Mouse (Mus musculus) limb, embryonic 13.5 days (tissue): ENCODE results near the gene Per2. TPM values are rescaled to one million over a fixed set of nuclear protein-coding genes. Genes with fewer than 3 reads are reported as not detected.

Experiments used
- ATAC-seq: fragments of 200-750 bp; cut with Nextera tagmentation; 2 replicates; pipeline ENCODE4 v1.8.0; 2017; ENCODE audit warnings: low read depth, moderate number of reproducible peaks, moderate TSS enrichment; ENCODE audit not compliant: low FRiP score
- H3K27ac ChIP-seq: fragments of 300-500 bp; sonication (generic); 2 replicates; pipeline ENCODE4 v1.5.1; 2015; ENCODE audit warnings: inconsistent platforms, mild to moderate bottlenecking, moderate library complexity
- H3K27me3 ChIP-seq: fragments of 300-500 bp; sonication (generic); 2 replicates; pipeline ENCODE4 v1.6.1; 2015; ENCODE audit warnings: mild to moderate bottlenecking, inconsistent platforms
- H3K36me3 ChIP-seq: fragments of 300-500 bp; sonication (generic); 2 replicates; pipeline ENCODE4 v1.6.1; 2015; ENCODE audit warnings: inconsistent platforms, mild to moderate bottlenecking, moderate library complexity
- H3K4me1 ChIP-seq: fragments of 300-500 bp; sonication (generic); 2 replicates; pipeline ENCODE4 v1.6.1; 2015; ENCODE audit warnings: inconsistent platforms
- H3K4me2 ChIP-seq: fragments of 300-500 bp; sonication (generic); replicated peaks from 2 replicates; pipeline ENCODE4 v1.6.1; 2015; ENCODE audit warnings: inconsistent platforms, mild to moderate bottlenecking, moderate library complexity
- H3K4me3 ChIP-seq: fragments of 300-500 bp; sonication (generic); 2 replicates; pipeline ENCODE4 v1.5.1; 2015; ENCODE audit warnings: moderate library complexity, mild to moderate bottlenecking, inconsistent platforms
- H3K9ac ChIP-seq: fragments of 300-500 bp; sonication (generic); 2 replicates; pipeline ENCODE4 v1.6.1; 2015; ENCODE audit warnings: mild to moderate bottlenecking, inconsistent platforms
- H3K9me3 ChIP-seq: fragments of 300-500 bp; sonication (generic); 2 replicates; pipeline ENCODE4 v1.6.1; 2016; ENCODE audit warnings: inconsistent platforms
- WGBS: fragments of 180-500 bp; shearing (Covaris S2); methylation state at CpG from one replicate; pipeline ENCODE4 v1.1.7; 2015; 5-methylcytosine and 5-hydroxymethylcytosine counted together
- polyA plus RNA-seq: library from polyadenylated mRNA; unstranded; fragments of >200 nt; fragmentation: Nextera tagmentation; extraction: Ambion mirVana; gene quantifications from 2 replicates; pipeline ENCODE4 v1.2.1, GENCODE M21; 2015

Gene Per2
- polyA plus RNA-seq, 1 experiment from 2014 or later: 3.3 TPM

GRCm38 (mm10) chr1:91444841-91445830 is 14.0 kb downstream of the Per2 start:
- peaks cover 39% of the 10 kb centered on the region for H3K36me3 ChIP-seq
- no peaks in the 10 kb centered on the region for H3K27me3 ChIP-seq
- WGBS: 90% methylated on average over 17 of the region's 17 CpGs
- H3K9ac ChIP-seq: no peak overlapping the region
- no peak overlapping the region for H3K27ac ChIP-seq
- peaks cover 7% of the 10 kb centered on the region for H3K9me3 ChIP-seq
- no peak overlapping the region for H3K4me2 ChIP-seq
- ATAC-seq: no peak
- H3K4me1 ChIP-seq: peaks cover 12% of the 10 kb centered on the region
- no peak overlapping the region for H3K4me3 ChIP-seq

- H3K4me2 ChIP-seq: no peak overlapping the region
- H3K4me1 ChIP-seq: peaks cover 16% of the 10 kb centered on the region
- WGBS: 79% methylated on average over 7 of the region's 7 CpGs
- H3K27me3 ChIP-seq: no peaks in the 10 kb centered on the region
- H3K4me3 ChIP-seq: no peak overlapping the region
- peaks cover 27% of the 10 kb centered on the region for H3K36me3 ChIP-seq
- 0 out of 2 replicates have a peak overlapping the region, but pooled peaks have one; percentile 13 for H3K9ac ChIP-seq
- peaks cover 3% of the 10 kb centered on the region for H3K9me3 ChIP-seq
- no peak overlapping the region for H3K27ac ChIP-seq
- no peak for ATAC-seq
These were observed 16.7 kb downstream of the Per2 start for GRCm38 (mm10) chr1:91442350-91442990.

- peaks cover 20% of the 10 kb centered on the region; the same call in 1 of the 2 replicates for H3K36me3 ChIP-seq
- H3K4me3 ChIP-seq: no peak overlapping the region
- H3K4me2 ChIP-seq: no peak overlapping the region
- H3K9me3 ChIP-seq: no peaks in the 10 kb centered on the region
- H3K27me3 ChIP-seq: no peaks in the 10 kb centered on the region
- peaks cover 22% of the 10 kb centered on the region for H3K4me1 ChIP-seq
- no peak overlapping the region for H3K27ac ChIP-seq
- no peak overlapping the region for H3K9ac ChIP-seq
- no peak for ATAC-seq
- 95% methylated on average over 3 of the region's 3 CpGs for WGBS
These were observed 17.3 kb downstream of the Per2 start for GRCm38 (mm10) chr1:91441855-91442254.

- peaks cover 16% of the 10 kb centered on the region for H3K36me3 ChIP-seq
- no peaks in the 10 kb centered on the region for H3K9me3 ChIP-seq
- H3K27ac ChIP-seq: no peak overlapping the region
- peaks cover 39% of the 10 kb centered on the region for H3K4me1 ChIP-seq
- no peak overlapping the region for H3K4me2 ChIP-seq
- WGBS: 88% methylated on average over 8 of the region's 8 CpGs
- no peak overlapping the region for H3K9ac ChIP-seq
- ATAC-seq: no peak
- no peaks in the 10 kb centered on the region for H3K27me3 ChIP-seq
- no peak overlapping the region for H3K4me3 ChIP-seq
These were observed 19.3 kb downstream of the Per2 start for GRCm38 (mm10) chr1:91439776-91440175.

- Histone ChIP-seq H3K4me3 (no peak overlapping the region), H3K27ac (no peak overlapping the region), H3K27me3 (no peaks in the 10 kb centered on the region), H3K9me3 (no peaks in the 10 kb centered on the region), H3K4me1 (peaks cover 26% of the 10 kb centered on the region), H3K9ac (no peak overlapping the region), H3K4me2 (no peak overlapping the region), H3K36me3 (peaks cover 20% of the 10 kb centered on the region)
- WGBS: 70% methylated on average over 7 of the region's 7 CpGs
- no peak for ATAC-seq
These were observed 21.6 kb downstream of the Per2 start for GRCm38 (mm10) chr1:91437573-91437972.

- ATAC-seq: no peak
- Histone ChIP-seq H3K4me1 (peaks cover 26% of the 10 kb centered on the region), H3K9me3 (no peaks in the 10 kb centered on the region), H3K36me3 (peaks cover 23% of the 10 kb centered on the region), H3K4me3 (no peak overlapping the region), H3K27ac (peak overlapping the region; percentile 77; the same call in 1 of the 2 replicates), H3K4me2 (no peak overlapping the region), H3K9ac (no peak overlapping the region), H3K27me3 (no peaks in the 10 kb centered on the region)
- WGBS: 90% methylated on average over 3 of the region's 3 CpGs
These were observed 22.1 kb downstream of the Per2 start for GRCm38 (mm10) chr1:91437083-91437400.

- Histone ChIP-seq H3K9me3 (no peaks in the 10 kb centered on the region), H3K4me2 (no peak overlapping the region), H3K4me1 (peaks cover 26% of the 10 kb centered on the region), H3K36me3 (peaks cover 20% of the 10 kb centered on the region), H3K27me3 (no peaks in the 10 kb centered on the region), H3K9ac (no peak overlapping the region), H3K4me3 (no peak overlapping the region), H3K27ac (peak overlapping the region; percentile 77)
- WGBS: 54% methylated on average over 6 of the region's 6 CpGs
- ATAC-seq: peak; percentile 76
These were observed 22.6 kb downstream of the Per2 start for GRCm38 (mm10) chr1:91436380-91437082.

- Histone ChIP-seq H3K4me3 (no peak overlapping the region), H3K9me3 (no peaks in the 10 kb centered on the region), H3K9ac (no peak overlapping the region), H3K27me3 (no peaks in the 10 kb centered on the region), H3K4me1 (peaks cover 26% of the 10 kb centered on the region), H3K27ac (peak overlapping the region; percentile 77), H3K36me3 (peaks cover 20% of the 10 kb centered on the region), H3K4me2 (no peak overlapping the region)
- WGBS: 87% methylated on average over 13 of the region's 13 CpGs
- ATAC-seq: no peak
These were observed 23.5 kb downstream of the Per2 start for GRCm38 (mm10) chr1:91435606-91436130.

GRCm38 (mm10) chr1:91434905-91435304 is 24.2 kb downstream of the Per2 start:
- Histone ChIP-seq H3K9me3 (no peaks in the 10 kb centered on the region), H3K4me3 (no peak overlapping the region), H3K27me3 (no peaks in the 10 kb centered on the region), H3K4me2 (no peak overlapping the region), H3K27ac (no peak overlapping the region), H3K9ac (no peak overlapping the region), H3K36me3 (peaks cover 19% of the 10 kb centered on the region), H3K4me1 (peaks cover 26% of the 10 kb centered on the region)
- WGBS: 94% methylated on average over 8 of the region's 8 CpGs
- no peak for ATAC-seq

- ATAC-seq: no peak
- Histone ChIP-seq H3K9me3 (no peaks in the 10 kb centered on the region), H3K36me3 (peaks cover 23% of the 10 kb centered on the region), H3K4me2 (no peak overlapping the region), H3K27me3 (no peaks in the 10 kb centered on the region), H3K4me1 (peaks cover 6% of the 10 kb centered on the region), H3K9ac (no peak overlapping the region), H3K27ac (no peak overlapping the region), H3K4me3 (no peak overlapping the region)
- WGBS: 78% methylated on average over 7 of the region's 7 CpGs
These were observed 28.4 kb downstream of the Per2 start for GRCm38 (mm10) chr1:91430761-91431160.

GRCm38 (mm10) chr1:91429212-91429611 is 29.9 kb downstream of the Per2 start:
- ATAC-seq: no peak
- Histone ChIP-seq H3K27me3 (no peaks in the 10 kb centered on the region), H3K4me3 (no peak overlapping the region), H3K4me2 (no peak overlapping the region), H3K9ac (no peak overlapping the region), H3K9me3 (no peaks in the 10 kb centered on the region), H3K36me3 (peaks cover 23% of the 10 kb centered on the region), H3K4me1 (peaks cover 6% of the 10 kb centered on the region), H3K27ac (no peak overlapping the region)
- 89% methylated on average over 10 of the region's 10 CpGs for WGBS

GRCm38 (mm10) chr1:91428614-91429013 is 30.5 kb downstream of the Per2 start:
- Histone ChIP-seq H3K9ac (no peak overlapping the region), H3K4me2 (no peak overlapping the region), H3K4me1 (peaks cover 12% of the 10 kb centered on the region), H3K36me3 (peaks cover 19% of the 10 kb centered on the region), H3K27me3 (no peaks in the 10 kb centered on the region), H3K9me3 (no peaks in the 10 kb centered on the region), H3K4me3 (no peak overlapping the region), H3K27ac (no peak overlapping the region)
- peak; percentile 65; the same call in 1 of the 2 replicates for ATAC-seq
- 40% methylated on average over 4 of the region's 4 CpGs for WGBS
